Mouse (Mus musculus): ENCODE data around the gene A130010J15Rik. TPM values are rescaled to one million over a fixed set of nuclear protein-coding genes. Genes with fewer than 3 reads are reported as not detected.

The A130010J15Rik gene
- total RNA-seq (2023; ENCODE audit: inconsistent age), result 3.0 to 4.3 TPM (median 3.9 TPM) in 4 replicates

DNA sequence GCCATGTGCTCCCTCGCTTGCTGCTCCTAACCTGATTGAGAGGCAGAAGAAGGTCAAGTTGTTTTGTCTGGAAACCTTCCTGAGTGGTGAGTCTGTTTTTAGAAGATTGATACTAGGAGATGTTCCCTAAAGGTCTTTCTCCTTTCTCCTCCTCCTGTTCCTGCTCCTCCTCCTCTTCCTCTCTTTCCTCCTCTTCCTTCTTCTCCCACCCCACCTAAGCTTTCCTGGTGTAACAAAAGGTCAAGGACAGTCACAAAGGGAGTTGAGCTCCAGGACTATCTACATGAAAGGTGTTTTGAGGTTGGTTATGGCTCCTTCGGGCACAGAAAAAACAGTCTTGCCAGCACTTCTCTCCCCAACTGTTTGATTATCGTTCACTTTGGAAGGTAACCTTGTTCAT lies at the start of gene A130010J15Rik:
TSS of gene A130010J15Rik (plus strand) at position 301 of the 400 bp plus-strand sequence.

DNA sequence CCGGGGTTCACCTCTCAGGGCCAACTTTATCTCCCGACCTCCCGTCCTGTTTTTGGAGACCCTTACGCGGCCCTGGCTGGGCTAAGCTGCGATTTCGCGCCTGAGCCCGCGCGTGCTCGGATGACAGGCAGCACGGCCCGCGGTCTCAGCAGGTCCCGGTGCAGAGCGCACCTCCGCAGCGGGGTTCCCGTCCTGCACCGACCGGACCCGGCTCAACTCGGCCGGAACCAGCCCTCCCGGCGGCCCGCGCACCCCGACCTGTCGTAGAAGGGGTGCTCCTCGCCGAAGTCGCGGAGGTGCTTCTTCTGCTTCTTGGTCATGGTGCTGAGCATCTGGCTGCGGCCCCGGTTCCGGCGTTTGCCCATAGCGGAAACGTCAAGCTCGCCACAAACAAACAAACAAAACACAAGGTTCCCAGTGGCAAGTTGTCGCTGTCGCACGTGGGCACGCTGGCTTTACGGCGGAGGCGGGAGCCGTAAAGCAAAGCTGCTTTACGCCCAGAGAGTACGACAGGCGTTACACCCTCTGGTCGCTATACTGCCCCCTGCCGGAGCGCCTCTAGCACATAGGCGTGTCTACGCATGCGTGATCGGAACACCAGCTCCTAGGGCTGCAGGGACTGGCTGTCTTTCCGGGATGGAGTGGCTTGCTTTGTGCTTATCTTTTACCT lies 37.9 kb upstream of the A130010J15Rik start, which contains the start of gene Diexf:
TSS of gene Diexf (minus strand) at position 487 of the 670 bp plus-strand sequence.

DNA sequence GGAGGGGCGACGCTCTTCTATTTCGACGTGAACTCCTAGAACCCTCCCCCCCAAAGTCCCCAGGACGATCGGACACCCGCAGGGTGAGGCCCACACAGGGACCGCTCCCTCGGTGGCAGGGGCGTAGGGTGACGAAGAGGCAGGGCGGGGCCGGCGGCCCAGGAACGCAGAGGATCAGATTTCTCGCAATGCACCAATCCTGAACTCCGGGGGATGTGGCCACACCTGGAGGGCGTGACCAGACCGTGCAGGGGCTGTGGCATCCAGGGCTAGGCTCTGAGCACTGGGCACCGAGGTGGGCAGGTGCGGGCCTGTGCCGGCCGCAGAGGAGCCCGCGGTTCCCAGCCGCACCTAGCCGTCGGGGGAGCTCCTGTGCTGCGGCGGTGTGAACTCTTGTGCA lies 15.0 kb upstream of the A130010J15Rik start, which contains the start of gene Irf6:
TSS of gene Irf6 (plus strand) at position 240 of the 400 bp plus-strand sequence.

DNA sequence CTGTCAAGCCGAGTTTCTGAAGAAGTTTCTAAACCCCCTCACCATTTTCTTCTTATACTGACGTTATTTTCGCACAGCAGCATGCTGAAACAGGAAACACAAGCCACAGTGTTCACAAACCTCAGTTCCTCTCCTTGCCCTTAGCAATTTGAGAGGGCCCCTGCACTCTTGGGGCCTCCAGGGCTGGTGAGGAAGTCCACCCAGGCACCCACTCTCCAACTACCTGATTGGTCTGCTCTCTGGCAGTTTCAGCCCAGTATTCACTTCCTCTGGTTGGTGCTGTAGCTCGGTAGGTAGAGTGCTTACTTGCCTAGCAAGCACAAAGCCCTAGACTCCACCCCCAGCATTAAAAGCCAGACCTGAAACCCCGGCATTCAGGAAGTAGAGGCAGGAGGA lies 33.5 kb downstream of the A130010J15Rik start, which contains the start of gene Traf3ip3:
TSS of gene Traf3ip3 (minus strand) at position 321 of the 396 bp plus-strand sequence.

DNA sequence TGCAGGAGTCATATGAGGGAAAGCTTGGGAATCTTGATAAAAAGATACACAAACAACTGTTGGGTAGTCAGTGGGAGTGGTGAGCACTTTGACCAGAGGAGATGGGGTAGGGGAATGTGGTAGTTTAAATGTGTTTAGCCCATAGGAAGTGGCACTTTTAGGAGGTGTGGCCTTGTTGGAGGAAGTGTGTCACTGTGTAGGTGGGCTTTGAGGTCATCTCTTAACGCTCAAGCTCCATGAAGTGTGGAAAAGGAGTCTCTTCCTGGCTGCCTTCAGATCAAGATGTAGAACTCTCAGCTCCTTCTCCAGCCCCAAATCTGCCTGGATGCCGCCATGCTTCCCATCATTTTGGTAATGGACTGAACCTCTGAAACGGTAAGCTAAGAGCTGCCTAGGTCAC lies 39.7 kb downstream of the A130010J15Rik start, which contains the start of gene Lamb3:
TSS of gene Lamb3 (plus strand) at position 197 of the 400 bp plus-strand sequence.

Other genes starting within 250 kb of the A130010J15Rik start
- gene Syt14, start 132.3 kb upstream of the A130010J15Rik start, total RNA-seq (2023; ENCODE audit: inconsistent age), result not detected in 4 replicates
- gene Diexf, start 37.8 kb upstream of the A130010J15Rik start, total RNA-seq (2023; ENCODE audit: inconsistent age), result 42.2 to 56.6 TPM (median 49.5 TPM) in 4 replicates
- gene Irf6, start 14.9 kb upstream of the A130010J15Rik start, total RNA-seq (2023; ENCODE audit: inconsistent age), result 0.13 to 0.30 TPM in 2 of 4 replicates, not detected in the others
- 363 to 386 TPM (median 379 TPM) in 4 replicates for gene Traf3ip3, start 33.7 kb downstream of the A130010J15Rik start, total RNA-seq (2023; ENCODE audit: inconsistent age)
- gene Lamb3, start 39.7 kb downstream of the A130010J15Rik start, total RNA-seq (2023; ENCODE audit: inconsistent age), result 26.7 to 43.9 TPM (median 32.4 TPM) in 4 replicates
- gene Hsd11b1, start 96.0 kb downstream of the A130010J15Rik start, total RNA-seq (2023; ENCODE audit: inconsistent age), result 5.5 to 10.1 TPM (median 8.4 TPM) in 4 replicates
- gene G0s2, start 105.2 kb downstream of the A130010J15Rik start, total RNA-seq (2023; ENCODE audit: inconsistent age), result not detected in 4 replicates
- 0.21 to 0.35 TPM (median 0.26 TPM) in 3 of 4 replicates, not detected in the other for gene Camk1g, start 202.3 kb downstream of the A130010J15Rik start, total RNA-seq (2023; ENCODE audit: inconsistent age)

All from B cell, adult (primary cell).